Mouse (Mus musculus) frontal cortex, postnatal 10 days (tissue): Measurements from ENCODE around the gene Prkca.

Experiments used
- DNase-seq, 2 experiments: peaks; one replicate each; pipeline ENCODE4 v3.0.0; 2022; ENCODE audit warnings: low spot score in 2 of 2, mixed read lengths in 1 of 2

Prkca gene

GRCm38 (mm10) chr11:108340293-108340692 is 3.4 kb downstream of the Prkca start:
- no peak for DNase-seq

- no peak for DNase-seq
Measured at GRCm38 (mm10) chr11:108336445-108336844, 7.3 kb downstream of the Prkca start.

- no peak for DNase-seq
Measured at GRCm38 (mm10) chr11:108335536-108335935, 8.2 kb downstream of the Prkca start.

- no peak for DNase-seq
Measured at GRCm38 (mm10) chr11:108334658-108335057, 9.1 kb downstream of the Prkca start.

GRCm38 (mm10) chr11:108333583-108334379 is 9.9 kb downstream of the Prkca start:
- DNase-seq: no peak

- no peak for DNase-seq
Measured at GRCm38 (mm10) chr11:108333006-108333405, 10.7 kb downstream of the Prkca start.

GRCm38 (mm10) chr11:108330818-108331217 is 12.9 kb downstream of the Prkca start:
- DNase-seq: no peak

GRCm38 (mm10) chr11:108325943-108326342 is 17.8 kb downstream of the Prkca start:
- no peak for DNase-seq

- no peak for DNase-seq
Measured at GRCm38 (mm10) chr11:108322156-108322555, 21.6 kb downstream of the Prkca start.

- no peak for DNase-seq
Measured at GRCm38 (mm10) chr11:108320561-108320960, 23.2 kb downstream of the Prkca start.

GRCm38 (mm10) chr11:108319162-108319561 is 24.6 kb downstream of the Prkca start:
- DNase-seq: no peak

GRCm38 (mm10) chr11:108317878-108318277 is 25.9 kb downstream of the Prkca start:
- DNase-seq: no peak

GRCm38 (mm10) chr11:108315736-108316135 is 28.0 kb downstream of the Prkca start:
- DNase-seq: no peak

- DNase-seq: no peak
Measured at GRCm38 (mm10) chr11:108312516-108312915, 31.2 kb downstream of the Prkca start.

- no peak for DNase-seq
Measured at GRCm38 (mm10) chr11:108311912-108312311, 31.8 kb downstream of the Prkca start.

GRCm38 (mm10) chr11:108309791-108310190 is 33.9 kb downstream of the Prkca start:
- DNase-seq: no peak

GRCm38 (mm10) chr11:108308253-108308652 is 35.5 kb downstream of the Prkca start:
- no peak for DNase-seq

GRCm38 (mm10) chr11:108307258-108307657 is 36.5 kb downstream of the Prkca start:
- no peak for DNase-seq

- no peak for DNase-seq
Measured at GRCm38 (mm10) chr11:108303787-108304186, 39.9 kb downstream of the Prkca start.

GRCm38 (mm10) chr11:108301796-108302490 is 41.8 kb downstream of the Prkca start:
- no peak for DNase-seq

GRCm38 (mm10) chr11:108301036-108301435 is 42.7 kb downstream of the Prkca start:
- no peak for DNase-seq

GRCm38 (mm10) chr11:108300443-108300842 is 43.3 kb downstream of the Prkca start:
- no peak for DNase-seq

GRCm38 (mm10) chr11:108299913-108300312 is 43.8 kb downstream of the Prkca start:
- no peak for DNase-seq
